Mouse (Mus musculus) spleen, adult 12 weeks (tissue): ENCODE results near the gene Fgf22.
A peak's percentile ranks its signal among the peaks of the same experiment; 100 is the strongest.
"Not testable (repeated sequence)": the region's sequence is repeated elsewhere in the genome, so short reads cannot be mapped to it uniquely, and the experiment has no call there.

Source experiments
- DNase-seq: peaks from one replicate; pipeline ENCODE4 v3.0.0; 2022; ENCODE audit warnings: low spot score

Fgf22 gene

DNA sequence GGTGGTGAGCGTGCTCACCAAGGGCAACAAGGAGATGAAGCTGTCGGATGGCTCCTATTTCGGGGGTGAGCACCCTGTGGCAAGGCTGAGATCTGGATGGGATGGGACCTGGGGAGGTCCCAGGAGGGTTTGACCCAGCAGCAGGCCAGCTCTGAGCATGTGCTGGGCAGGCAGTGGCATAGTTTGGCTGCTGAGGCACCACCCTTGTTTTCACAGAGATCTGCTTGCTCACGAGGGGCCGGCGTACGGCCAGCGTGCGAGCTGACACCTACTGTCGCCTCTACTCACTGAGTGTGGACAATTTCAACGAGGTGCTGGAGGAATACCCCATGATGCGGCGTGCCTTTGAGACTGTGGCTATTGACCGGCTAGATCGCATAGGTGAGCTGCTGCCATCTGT lies 21.0 kb upstream of the Fgf22 start:
- DNase-seq, result no peak

DNA sequence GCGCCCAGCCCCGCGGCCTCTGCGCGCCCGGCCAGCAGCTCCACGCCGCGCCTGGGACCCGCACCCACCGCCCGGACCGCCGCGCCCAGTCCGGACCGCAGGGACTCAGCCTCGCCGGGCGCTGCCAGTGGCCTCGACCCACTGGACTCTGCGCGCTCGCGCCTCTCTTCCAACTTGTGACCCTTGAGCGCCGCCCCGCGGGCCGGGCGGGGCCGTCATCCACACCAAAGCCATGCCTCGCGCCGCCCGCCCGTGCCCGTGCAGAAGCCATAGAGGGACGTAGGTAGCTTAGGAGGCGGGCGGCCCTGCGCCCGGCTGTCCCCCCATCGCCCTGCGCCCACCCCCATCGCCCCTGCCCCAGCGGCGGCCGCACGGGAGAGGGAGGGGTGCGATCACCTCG lies 19.5 kb upstream of the Fgf22 start:
- no peak for DNase-seq

DNA sequence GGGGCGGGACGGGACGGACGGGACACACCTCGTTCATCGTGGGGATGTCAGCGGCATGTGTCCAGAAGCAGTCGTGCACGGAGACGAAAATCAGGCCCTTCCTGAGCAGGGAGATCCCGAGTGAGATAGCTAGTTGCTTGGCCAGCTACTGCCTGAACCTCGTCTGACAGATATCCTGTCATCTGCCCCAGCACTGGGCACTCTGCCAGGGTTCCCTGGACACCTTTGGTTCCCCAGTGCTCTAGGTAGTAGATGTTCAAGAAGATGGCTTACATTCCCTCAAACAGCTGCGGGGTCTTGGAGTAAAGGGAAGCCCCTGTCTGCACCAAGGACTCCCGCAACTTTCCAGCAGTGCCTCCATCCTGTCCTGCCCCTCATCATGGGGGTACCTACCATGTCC lies 18.2 kb upstream of the Fgf22 start:
- no peak for DNase-seq

DNA sequence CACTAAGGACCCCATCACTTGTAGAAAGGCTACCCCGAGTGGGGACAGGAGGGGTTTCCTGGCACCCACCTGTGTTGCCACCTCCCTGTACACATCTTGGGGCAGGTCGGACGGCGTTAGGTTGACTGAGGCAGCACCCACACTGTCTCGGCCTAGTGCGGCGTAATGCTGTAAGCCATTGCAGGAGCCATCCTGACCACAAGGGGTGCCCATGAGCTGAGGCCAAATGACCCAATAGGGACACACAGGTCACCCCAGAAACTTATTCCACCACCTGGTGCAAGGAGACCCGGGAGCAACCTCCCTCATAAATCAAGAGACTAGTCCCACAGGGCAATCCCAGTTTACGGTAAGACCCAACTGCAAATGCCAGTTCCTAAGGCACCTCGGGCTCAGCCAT lies 16.6 kb upstream of the Fgf22 start:
- no peak for DNase-seq

DNA sequence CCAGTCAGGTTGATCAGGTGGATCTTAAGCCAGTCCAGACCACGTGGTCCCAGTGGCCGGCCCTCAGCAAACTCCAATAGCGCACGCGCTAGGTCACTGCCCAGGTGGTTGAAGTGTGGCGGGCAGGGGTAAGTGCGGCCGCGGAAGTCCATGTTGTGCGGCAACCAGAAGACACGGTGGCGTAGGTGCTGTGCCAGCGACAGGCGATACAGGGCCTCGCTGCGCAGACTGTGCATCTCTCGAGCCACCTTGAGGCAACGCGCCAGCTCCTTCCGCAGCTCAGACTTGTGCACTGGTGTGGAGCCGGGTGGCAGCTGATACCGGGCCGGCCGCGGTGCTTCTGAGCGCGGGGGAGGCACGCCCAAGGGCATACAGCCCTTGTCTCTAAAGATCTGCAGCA lies 15.6 kb upstream of the Fgf22 start:
- no peak for DNase-seq

DNA sequence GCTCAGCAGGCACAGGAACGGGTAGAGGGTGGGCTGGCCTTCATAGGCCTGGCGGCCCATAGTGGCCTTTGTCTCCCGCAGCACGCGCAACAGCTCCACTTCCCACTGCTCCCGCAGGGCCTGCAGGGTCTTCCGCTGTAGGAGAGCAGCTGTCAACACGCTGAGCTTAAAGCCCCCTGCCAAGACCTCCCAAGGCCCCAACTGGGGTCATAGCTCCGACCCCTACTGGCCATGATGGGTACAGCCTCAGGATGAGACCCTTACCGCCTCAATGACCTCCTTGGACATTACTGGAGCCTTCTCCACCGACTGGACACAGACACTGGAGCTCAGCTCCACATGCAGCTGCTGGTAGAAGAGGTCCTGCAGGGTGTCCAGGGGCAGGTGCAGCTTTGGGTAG lies 14.0 kb upstream of the Fgf22 start:
- DNase-seq, result no peak

DNA sequence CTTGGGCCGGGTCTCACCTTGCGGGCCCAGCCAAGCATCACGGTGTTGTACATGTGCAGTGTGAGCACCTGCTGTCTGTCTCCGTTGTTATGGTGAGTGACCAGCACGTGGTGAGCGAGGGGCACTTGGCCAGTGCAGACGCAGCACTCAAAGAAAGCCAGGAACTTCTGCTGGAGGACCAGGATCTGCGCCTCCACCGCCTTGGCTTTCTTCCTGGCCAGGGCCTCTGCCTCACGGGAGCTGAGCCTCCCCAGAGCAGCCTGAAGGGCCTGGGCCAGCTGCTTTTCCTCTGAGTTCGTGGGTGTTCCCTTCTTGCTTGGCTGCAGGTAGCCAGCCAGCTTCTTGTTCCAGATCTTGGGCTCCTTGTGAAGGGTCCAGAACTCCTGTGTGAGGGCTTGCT lies 11.7 kb upstream of the Fgf22 start:
- DNase-seq, result no peak

DNA sequence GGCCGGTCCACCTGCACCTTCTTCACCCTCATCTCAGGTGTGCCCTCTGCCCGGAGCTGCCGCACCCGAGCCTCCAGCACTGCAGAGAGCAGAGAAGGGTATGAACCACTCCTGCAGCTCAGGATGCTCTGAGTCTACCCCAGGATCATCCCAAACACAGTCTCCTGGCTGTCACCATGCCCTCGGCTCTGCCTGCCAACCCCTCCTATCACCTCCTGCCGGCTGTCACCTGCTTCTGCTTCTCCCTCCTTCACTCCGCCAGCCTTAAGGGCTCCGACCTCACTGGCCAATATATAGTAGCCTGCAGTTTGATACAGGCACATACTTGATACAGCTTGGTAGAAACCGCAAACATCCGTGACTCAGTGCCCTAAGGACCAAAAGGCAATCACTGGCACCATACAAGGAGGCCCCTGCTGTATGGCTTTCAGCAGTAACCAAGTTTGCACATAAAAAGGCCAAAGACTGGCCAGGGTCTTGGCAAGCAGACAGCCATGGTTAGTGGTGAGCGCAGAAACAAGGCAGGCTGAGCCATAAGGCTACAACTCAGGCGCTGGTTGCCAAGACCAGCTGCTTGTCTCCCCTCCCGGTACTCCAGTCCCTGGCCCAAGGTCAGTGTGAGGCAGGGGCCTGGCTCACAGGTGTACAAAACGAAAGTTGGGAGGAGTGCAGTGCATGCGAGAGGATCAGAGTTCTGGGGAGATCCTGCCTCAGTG lies 11.1 kb upstream of the Fgf22 start:
- DNase-seq, result no peak

DNA sequence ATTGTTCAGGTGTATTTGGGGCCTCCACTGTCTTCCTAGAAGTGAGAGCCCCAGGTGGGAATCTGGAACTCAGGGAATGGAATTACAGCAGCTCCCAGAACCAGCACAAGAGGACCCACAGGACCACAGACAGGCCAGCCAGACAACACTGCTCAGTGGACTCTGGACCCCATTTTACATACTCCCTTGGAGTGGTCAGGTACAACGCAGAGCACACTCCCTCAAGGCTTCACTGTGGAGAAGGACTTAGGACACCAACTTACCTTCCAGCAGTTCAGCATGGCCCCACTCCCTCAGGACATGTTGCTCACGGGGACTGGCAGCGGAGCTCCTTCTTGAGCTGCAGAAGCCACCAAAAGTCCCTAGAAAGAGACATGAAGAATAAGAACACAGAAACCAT lies 9.5 kb upstream of the Fgf22 start:
- DNase-seq, result no peak

DNA sequence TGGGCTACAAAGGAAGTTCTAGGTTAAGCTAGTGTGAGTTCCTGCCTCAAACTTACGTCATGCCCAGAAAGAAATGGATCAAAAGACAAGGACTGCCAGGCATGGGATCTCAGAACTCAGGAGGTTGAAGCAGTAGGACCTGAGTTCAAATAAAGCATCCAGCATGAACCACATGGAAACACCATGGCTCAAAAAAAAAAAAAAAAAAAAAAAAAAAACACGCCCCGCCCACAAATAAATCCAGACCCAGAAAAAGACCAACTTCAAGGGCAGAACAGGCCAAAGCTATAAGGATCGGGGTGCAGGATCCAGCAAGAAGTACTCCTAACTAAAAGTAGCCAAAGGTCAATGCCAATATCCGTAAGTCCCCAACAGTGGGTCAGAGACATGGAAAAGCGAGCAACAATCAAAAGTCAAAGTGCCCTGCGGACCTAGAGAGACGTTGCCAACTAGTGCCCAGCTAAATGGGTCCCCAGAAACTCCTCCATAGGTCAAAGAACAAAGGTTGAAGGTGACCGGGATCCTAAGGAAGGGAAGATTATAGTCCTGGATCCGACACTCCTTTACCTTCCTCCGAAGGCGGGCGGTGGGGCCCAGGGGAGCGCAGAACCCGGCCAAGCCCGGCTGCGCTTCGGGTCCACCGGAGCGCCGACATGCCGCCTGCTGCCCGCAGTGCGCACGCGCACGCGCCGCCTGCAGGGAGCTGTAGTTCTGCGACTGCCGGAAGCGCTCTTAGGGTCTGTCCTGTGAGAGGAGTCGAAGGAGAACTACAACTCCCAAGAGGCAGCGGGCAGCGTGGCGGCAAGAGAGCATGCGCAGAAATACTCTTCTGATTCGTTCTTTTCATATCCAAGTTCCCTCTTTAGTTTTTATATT lies 8.7 kb upstream of the Fgf22 start, which contains the start of gene Polrmt:
TSS of gene Polrmt (minus strand) at position 684 of the 876 bp plus-strand sequence.
- peak; percentile 90 for DNase-seq

DNA sequence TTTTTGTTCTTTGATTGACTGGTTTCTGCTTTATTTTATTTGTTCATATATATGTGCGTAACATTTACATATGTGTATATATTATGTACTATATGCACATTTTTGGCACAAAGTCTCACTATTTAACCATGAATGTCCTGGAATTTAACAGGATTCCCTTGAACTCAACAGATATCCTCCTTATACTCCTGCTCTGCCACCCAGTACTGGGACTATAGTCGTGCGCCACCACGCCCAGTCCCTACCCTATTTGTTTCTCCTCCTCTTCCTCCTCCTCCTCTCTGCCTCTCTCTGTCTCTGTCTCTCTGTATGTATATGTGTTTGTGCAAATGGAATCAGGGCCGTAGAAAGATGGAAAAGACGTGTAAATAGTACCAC lies 8.1 kb upstream of the Fgf22 start:
- no peak for DNase-seq

DNA sequence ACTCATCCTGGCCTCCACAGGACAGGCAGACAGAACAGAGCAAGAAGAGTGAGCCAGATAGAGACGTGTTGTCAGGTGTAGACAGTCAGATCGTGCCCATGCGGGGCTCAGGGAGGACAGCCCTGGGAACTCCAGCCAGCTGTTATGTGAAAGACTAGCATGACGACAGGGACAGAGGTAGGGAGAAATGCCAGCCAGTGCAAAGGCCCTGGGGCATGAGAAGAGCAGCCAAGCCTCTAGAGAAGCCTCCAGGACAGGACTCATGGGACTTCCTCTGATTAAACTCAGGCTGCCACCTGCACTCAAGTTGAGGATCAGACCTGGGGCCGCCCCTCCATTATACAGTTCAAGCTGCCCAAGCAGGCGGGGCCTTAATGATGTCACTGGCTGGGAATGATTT lies 6.4 kb upstream of the Fgf22 start:
- DNase-seq, result no peak

DNA sequence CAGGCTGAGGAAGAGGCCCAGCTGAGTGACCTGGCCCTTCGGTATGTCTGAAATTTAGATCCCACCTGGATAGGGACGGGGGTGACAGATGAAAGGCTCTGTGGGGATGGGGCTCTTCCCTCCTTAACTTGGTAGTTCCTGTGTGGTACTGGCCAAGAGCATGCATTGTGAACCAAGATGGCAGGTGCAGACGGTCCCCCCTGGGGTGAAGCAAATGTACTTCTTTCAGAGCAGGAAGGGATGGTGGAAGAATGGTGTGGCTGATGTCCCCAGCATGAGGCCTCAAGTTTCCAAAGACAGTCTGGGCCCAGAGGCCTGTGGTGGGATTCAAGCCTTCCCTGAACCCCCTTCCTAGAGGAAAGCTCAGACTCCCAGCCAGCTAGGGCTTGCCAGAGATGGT lies 978 bp downstream of the Fgf22 start:
- DNase-seq, result no peak

DNA sequence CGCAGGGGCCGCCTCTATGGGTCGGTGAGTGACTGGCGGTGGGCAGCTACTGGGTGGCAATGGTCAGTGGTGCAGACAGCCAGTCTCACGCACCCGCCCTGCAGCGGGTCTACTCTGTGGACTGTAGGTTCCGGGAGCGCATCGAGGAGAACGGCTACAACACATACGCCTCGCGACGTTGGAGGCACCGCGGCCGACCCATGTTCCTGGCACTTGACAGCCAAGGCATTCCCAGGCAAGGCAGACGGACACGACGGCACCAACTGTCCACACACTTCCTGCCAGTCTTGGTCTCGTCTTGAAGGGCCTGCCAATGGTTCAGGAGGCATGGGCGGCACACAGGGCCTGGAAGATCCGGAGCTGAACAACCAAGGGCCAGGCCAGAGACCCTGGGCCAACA lies 1.8 kb downstream of the Fgf22 start:
- DNase-seq, result no peak

DNA sequence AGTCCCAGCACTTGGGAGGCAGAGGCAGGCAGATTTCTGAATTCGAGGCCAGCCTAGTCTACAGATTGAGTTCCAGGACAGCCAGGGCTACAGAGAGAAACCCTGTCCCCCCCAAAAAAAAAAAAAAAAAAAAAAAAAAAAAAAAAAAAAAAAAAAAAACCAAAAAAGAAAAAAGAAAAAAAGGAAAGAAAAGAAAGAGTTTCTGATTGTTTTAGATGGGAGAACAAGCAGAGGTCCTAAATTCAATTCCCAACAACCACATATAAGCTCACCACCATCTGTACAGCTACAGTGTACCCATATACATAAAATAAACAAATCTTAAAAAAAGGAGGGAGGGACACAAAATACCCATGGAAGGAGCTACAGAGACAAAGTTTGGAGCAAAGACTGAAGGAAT lies 4.8 kb downstream of the Fgf22 start:
- DNase-seq, result not testable (repeated sequence)

DNA sequence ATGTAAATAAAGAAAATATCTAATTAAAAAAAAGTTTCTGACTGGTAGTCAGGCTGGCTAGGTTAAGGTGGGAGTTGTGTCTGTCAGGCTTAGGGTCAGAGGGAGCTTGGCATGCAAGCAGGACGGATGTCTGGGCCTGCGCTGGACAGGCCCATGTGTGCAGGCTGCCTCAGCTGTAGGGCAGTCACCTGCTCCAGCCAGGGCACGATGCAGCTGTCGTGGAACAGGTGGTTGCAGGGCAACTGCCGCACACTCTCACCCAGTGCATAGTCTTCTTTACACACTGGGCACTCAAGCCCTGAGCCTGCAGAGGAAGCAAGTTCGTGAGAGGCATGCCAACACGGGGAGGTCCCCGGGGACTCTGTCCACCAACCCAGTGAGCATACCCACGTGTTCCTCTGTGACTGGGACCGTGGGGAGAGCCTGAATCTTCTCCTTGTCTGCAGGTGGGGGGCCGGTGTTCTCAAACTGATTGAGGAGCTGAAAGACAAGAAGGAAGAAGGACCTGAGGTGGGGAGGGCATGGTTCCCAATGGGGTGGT lies 5.8 kb downstream of the Fgf22 start:
- DNase-seq, result no peak

DNA sequence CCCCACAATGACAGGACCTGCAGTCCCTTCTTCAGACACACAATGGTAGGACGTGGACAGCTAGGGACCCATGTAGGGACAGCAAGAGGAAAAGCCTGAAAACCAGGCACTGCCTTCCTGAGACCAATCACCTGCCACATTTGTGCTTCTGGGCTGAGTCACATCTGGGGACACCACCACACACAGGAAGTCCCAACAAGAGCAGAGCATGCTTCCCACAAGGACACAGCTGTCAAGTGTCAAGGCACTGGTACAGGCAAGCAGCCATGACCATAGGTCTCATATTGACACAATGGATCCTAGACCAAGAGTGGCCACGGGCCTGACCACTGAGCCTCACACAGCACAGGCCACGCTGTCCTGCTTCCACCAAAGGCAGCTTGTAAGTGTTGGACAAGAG lies 8.0 kb downstream of the Fgf22 start:
- DNase-seq, result no peak

DNA sequence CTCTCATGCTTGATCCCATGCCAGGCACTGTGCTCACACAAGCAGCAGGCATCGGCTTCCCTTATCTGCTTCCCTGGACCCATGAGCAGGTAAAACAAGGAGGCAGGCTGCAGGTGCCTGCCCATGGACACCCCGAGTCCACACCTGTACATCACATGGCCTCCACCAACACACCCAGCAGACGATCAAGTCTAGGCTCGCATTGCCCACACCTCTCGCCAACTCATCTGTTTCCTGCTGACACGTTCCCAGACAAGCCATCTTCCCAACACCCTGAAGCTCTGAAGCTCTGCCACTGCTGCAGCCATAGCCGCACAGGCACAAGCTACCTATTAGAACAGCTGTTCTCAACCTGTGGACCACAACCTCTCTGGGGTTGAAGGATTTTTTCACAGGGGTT lies 9.4 kb downstream of the Fgf22 start:
- DNase-seq, result no peak

DNA sequence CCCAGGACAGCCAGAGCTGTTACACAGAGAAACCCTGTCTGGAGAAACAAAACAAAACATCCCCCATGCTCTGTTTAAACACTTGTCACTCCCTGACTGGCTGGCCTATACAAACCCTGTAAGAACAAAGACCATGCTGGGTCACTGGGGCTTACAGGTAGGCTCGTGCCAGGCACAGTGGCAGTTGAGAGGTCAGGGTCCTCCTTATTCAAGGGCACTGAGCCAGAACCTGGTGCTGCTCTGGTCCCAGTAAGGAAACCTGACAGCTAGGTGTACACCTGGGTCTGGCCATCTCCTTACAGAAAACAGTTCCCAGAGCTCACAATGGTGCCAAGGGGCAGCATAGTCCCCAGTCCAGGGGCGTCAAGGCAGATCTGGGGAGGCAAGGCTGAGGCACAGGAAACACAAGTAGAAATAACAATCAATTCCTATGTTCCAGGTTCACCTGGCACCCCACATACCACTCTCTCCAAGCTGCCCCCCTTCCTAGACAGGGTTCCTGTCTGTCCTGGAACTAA lies 10.4 kb downstream of the Fgf22 start:
- no peak for DNase-seq

DNA sequence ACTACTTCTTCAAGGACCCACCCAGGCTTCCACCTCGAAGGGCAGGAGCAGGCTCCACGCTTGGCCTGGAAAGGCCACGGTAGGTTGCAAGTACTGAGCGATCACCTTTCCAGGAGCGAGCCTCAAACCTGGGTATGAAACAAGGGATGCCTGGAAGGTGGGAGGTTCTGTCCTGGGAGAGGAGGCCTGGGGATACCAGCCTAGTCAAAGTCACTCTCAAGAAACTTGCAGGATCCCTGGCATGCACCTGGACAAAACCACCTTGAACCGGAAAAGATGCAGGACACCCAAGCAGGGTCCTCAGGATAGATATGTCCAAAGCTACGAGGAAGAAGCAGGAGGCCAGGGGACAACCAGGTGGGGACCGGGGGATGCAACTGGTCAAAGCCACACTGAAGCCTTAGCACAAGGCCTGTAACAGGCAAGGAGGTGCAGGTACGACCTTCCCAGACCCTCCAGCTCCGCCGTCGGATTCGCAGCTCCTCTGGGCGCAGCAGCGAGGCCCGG lies 11.2 kb downstream of the Fgf22 start:
- no peak for DNase-seq

DNA sequence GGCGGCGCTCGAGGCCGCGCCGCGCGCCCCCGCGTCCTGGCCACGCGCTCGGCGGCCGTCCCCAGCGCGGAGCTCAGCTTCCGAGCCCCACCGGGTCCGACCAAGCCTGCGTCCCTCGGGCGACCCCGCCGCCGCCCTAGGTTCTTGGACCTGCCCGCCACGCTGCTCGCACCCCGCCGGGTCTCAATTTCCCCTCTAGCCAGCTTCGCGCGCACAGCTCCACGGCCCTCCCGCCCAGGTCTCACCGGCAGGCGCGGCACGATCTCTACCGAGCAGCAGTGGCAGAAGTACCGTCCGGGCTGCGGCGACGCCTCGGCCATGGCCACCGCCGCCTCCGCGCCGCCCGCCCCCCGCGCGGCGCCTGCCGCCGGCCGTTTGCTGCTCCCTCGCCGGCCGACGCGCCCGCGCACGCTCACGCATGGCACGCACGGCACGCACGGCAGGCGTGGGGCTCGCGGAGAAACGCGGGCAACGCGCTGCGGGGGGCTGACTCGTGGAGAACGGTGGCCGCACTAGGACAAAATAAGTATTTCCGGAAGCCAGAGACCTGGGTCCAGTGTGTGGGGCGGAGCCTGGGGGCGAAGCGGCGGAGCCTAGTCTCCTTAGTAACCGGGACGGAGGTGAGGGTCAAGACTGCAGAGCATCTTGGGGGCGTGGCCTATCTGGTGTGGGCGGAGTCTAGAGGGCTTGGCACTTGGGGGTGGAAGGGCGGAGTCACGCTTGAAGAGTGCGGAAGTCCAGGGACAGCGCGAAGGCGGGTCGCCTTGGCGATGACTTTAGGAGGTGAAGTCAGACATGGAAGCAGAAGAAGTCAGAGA lies 11.8 kb downstream of the Fgf22 start, which contains the start of gene Rnf126:
TSS of gene Rnf126 (minus strand) at position 445 of the 818 bp plus-strand sequence.
- DNase-seq, result peak; percentile 99
